Comparison of ENCODE assay signal across 20 mouse cellular contexts in the genomic region with DNA sequence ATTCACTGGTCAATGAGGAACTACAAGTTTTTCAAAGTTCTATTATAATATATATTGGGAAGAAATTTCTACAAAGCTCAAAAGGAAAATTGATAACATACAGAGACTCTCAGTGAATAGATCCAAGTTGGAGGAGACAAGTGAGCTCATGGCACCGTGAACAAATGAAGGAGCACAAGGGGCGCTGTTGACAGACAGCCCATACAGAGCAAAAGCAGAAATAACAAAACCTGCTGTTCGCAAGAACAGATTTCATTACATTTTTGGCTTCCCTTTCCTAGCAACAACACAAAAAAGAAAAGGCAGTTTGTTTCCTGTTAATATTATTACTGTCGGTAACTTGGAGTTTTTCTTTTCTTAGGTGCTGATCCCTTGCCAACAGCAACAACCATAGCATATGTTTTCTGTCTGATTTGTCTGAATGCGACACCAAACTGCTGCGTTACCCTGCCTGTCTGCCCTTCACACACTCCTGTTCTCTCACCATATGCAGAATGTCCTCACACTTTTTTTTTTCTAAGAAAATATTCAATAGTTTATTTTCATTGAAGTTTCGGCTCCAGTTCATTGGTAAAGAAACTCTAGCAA. TPM values are rescaled to one million over a fixed set of nuclear protein-coding genes. Genes with fewer than 3 reads are reported as not detected.
DNase-seq lines count a peak whose midpoint lies in the region; ATAC-seq and TF ChIP-seq lines count a peak whose summit lies in the region.
"Had no signal": no experiment of that assay in that cellular context is flagged by ENCODE, and none has a peak within 500 bp of the region (broad histone marks: within the 10 kb centered on the region; RNA-seq: fewer than 3 reads in every experiment).

No protein-coding gene starts in this region.

- H3K36me3 ChIP-seq in forebrain, embryonic 13.5 days (ENCODE audit: poor library complexity, severe bottlenecking): no peaks in the 10 kb centered on the region
- no peaks in the 10 kb centered on the region for H3K36me3 ChIP-seq in forebrain, embryonic 10.5 days (replicated peaks)
- no peaks in the 10 kb centered on the region for H3K36me3 ChIP-seq in hindbrain, embryonic 14.5 days (replicated peaks; ENCODE audit: control insufficient read depth, insufficient read depth)
- no peaks in the 10 kb centered on the region for H3K36me3 ChIP-seq in hindbrain, embryonic 13.5 days
- H3K36me3 ChIP-seq in lung, embryonic 15.5 days: no peaks in the 10 kb centered on the region
- no peaks in the 10 kb centered on the region for H3K36me3 ChIP-seq in forebrain, postnatal 0 days (ENCODE audit: insufficient read depth)
- H3K36me3 ChIP-seq: hindbrain, embryonic 15.5 days; midbrain, embryonic 10.5 days had no signal

- no peaks in the 10 kb centered on the region for H3K27me3 ChIP-seq in forebrain, embryonic 13.5 days
- H3K27me3 ChIP-seq in forebrain, embryonic 10.5 days (ENCODE audit: poor library complexity, severe bottlenecking): no peaks in the 10 kb centered on the region
- no peaks in the 10 kb centered on the region for H3K27me3 ChIP-seq in hindbrain, embryonic 14.5 days (ENCODE audit: control insufficient read depth, insufficient read depth, low read length)
- no peaks in the 10 kb centered on the region for H3K27me3 ChIP-seq in hindbrain, embryonic 13.5 days
- no peaks in the 10 kb centered on the region for H3K27me3 ChIP-seq in lung, embryonic 15.5 days
- H3K27me3 ChIP-seq in forebrain, postnatal 0 days (ENCODE audit: insufficient read depth, low read length): no peaks in the 10 kb centered on the region
- H3K27me3 ChIP-seq: CH12.LX; hindbrain, embryonic 15.5 days had no signal

- H3K27ac ChIP-seq in forebrain, embryonic 13.5 days: no peak overlapping the region
- H3K27ac ChIP-seq in forebrain, embryonic 10.5 days: no peak overlapping the region
- H3K27ac ChIP-seq in hindbrain, embryonic 14.5 days: no peak overlapping the region
- no peak overlapping the region for H3K27ac ChIP-seq in hindbrain, embryonic 13.5 days
- no peak overlapping the region for H3K27ac ChIP-seq in lung, embryonic 15.5 days
- H3K27ac ChIP-seq in forebrain, postnatal 0 days (ENCODE audit: low read depth, low read length): no peak overlapping the region
- H3K27ac ChIP-seq: heart, adult 2 months; hindbrain, embryonic 15.5 days; midbrain, embryonic 10.5 days had no signal

- H3K4me1 ChIP-seq in forebrain, embryonic 13.5 days: no peaks in the 10 kb centered on the region
- H3K4me1 ChIP-seq in forebrain, embryonic 10.5 days: no peaks in the 10 kb centered on the region
- H3K4me1 ChIP-seq in hindbrain, embryonic 14.5 days (replicated peaks; ENCODE audit: control insufficient read depth, insufficient read depth, low read length): no peaks in the 10 kb centered on the region
- H3K4me1 ChIP-seq in hindbrain, embryonic 13.5 days (replicated peaks): 0 out of 2 replicates have a peak, but pooled peaks cover 3% of the 10 kb centered on the region
- H3K4me1 ChIP-seq in lung, embryonic 15.5 days: peaks cover 27% of the 10 kb centered on the region
- H3K4me1 ChIP-seq in lung, adult 2 months (ENCODE audit: control insufficient read depth, insufficient read depth, low read length): peaks cover 2% of the 10 kb centered on the region; the same call in 1 of the 2 replicates
- no peaks in the 10 kb centered on the region for H3K4me1 ChIP-seq in forebrain, postnatal 0 days (ENCODE audit: insufficient read depth)
- H3K4me1 ChIP-seq: hindbrain, embryonic 15.5 days; midbrain, embryonic 10.5 days had no signal

- WGBS in forebrain, embryonic 13.5 days: 62% methylated on average over 7 of the region's 7 CpGs
- WGBS in forebrain, embryonic 10.5 days: 88% methylated on average over 7 of the region's 7 CpGs
- WGBS in hindbrain, embryonic 14.5 days: 44% methylated on average over 7 of the region's 7 CpGs
- 40% methylated on average over 7 of the region's 7 CpGs for WGBS in hindbrain, embryonic 13.5 days
- 42% methylated on average over 7 of the region's 7 CpGs for WGBS in lung, embryonic 15.5 days
- 55% methylated on average over 7 of the region's 7 CpGs for WGBS in lung, adult 2 months
- 22% methylated on average over 7 of the region's 7 CpGs for WGBS in forebrain, postnatal 0 days

- H3K4me3 ChIP-seq in forebrain, embryonic 13.5 days: no peak overlapping the region
- no peak overlapping the region for H3K4me3 ChIP-seq in forebrain, embryonic 10.5 days
- H3K4me3 ChIP-seq in hindbrain, embryonic 14.5 days (replicated peaks; ENCODE audit: low read length): no peak overlapping the region
- H3K4me3 ChIP-seq in hindbrain, embryonic 13.5 days: no peak overlapping the region
- no peak overlapping the region for H3K4me3 ChIP-seq in lung, embryonic 15.5 days
- H3K4me3 ChIP-seq in lung, adult 2 months (replicated peaks; ENCODE audit: extremely low read depth, low read depth, low read length): no peak overlapping the region
- no peak overlapping the region for H3K4me3 ChIP-seq in forebrain, postnatal 0 days (ENCODE audit: low read depth, low read length)
- H3K4me3 ChIP-seq: erythroblast, embryonic 14.5 days; heart, adult 2 months; hindbrain, embryonic 15.5 days; midbrain, embryonic 10.5 days had no signal

- no peaks in the 10 kb centered on the region for H3K9me3 ChIP-seq in forebrain, embryonic 13.5 days (replicated peaks)
- H3K9me3 ChIP-seq in forebrain, embryonic 10.5 days: no peaks in the 10 kb centered on the region
- H3K9me3 ChIP-seq in hindbrain, embryonic 14.5 days (ENCODE audit: control insufficient read depth, low read length): no peaks in the 10 kb centered on the region
- no peaks in the 10 kb centered on the region for H3K9me3 ChIP-seq in hindbrain, embryonic 13.5 days
- H3K9me3 ChIP-seq in lung, embryonic 15.5 days: no peaks in the 10 kb centered on the region
- H3K9me3 ChIP-seq in forebrain, postnatal 0 days (ENCODE audit: low read length): no peaks in the 10 kb centered on the region
- H3K9me3 ChIP-seq: hindbrain, embryonic 15.5 days; midbrain, embryonic 10.5 days had no signal

- TF ChIP-seq POLR2A in lung, adult 2 months (IDR thresholded peaks at IDR 0.05; ENCODE audit: borderline replicate concordance, extremely low read depth, low read depth, low read length): no peak

- no peak for TF ChIP-seq CTCF in lung, adult 2 months (IDR thresholded peaks at IDR 0.05; ENCODE audit: insufficient read depth, low read length)
- TF ChIP-seq CTCF in forebrain, postnatal 0 days (IDR thresholded peaks at IDR 0.05; ENCODE audit: low read depth): peak; percentile 34

- ATAC-seq in forebrain, embryonic 13.5 days: peak; percentile 85
- ATAC-seq in hindbrain, embryonic 14.5 days (ENCODE audit: low FRiP score): no peak
- ATAC-seq in hindbrain, embryonic 13.5 days (ENCODE audit: low FRiP score): no peak
- ATAC-seq in lung, embryonic 15.5 days (ENCODE audit: borderline replicate concordance, extremely low read depth, low FRiP score, low TSS enrichment): peak; percentile 80; the same call in 1 of the 2 replicates
- ATAC-seq in forebrain, postnatal 0 days: peak; percentile 77

- H3K4me2 ChIP-seq in forebrain, embryonic 13.5 days: no peak overlapping the region
- no peak overlapping the region for H3K4me2 ChIP-seq in hindbrain, embryonic 14.5 days (replicated peaks)
- H3K4me2 ChIP-seq in hindbrain, embryonic 13.5 days: no peak overlapping the region
- no peak overlapping the region for H3K4me2 ChIP-seq in lung, embryonic 15.5 days
- H3K4me2 ChIP-seq in forebrain, postnatal 0 days (ENCODE audit: low read depth): no peak overlapping the region
- H3K4me2 ChIP-seq: hindbrain, embryonic 15.5 days had no signal

- DNase-seq in forebrain, embryonic 10.5 days (ENCODE audit: extremely low spot score, low spot score): no peak
- DNase-seq in hindbrain, embryonic 14.5 days (ENCODE audit: low spot score): peak; percentile 38
- no peak for DNase-seq in lung, adult 2 months
- peak; percentile 31 for DNase-seq in forebrain, postnatal 0 days
- no peak for DNase-seq in retina, postnatal 1 day
- DNase-seq: adrenal gland, postnatal 25 days; cerebellum, postnatal 10 days; embryo, embryonic 11 days; heart, adult 2 months; kidney, adult 8-10 months; right cerebral cortex, adult 18-20 months; spleen, adult 18-20 months; thymus, postnatal 25 days had no signal

- H3K9ac ChIP-seq in forebrain, embryonic 13.5 days: no peak overlapping the region
- H3K9ac ChIP-seq in hindbrain, embryonic 14.5 days: no peak overlapping the region
- no peak overlapping the region for H3K9ac ChIP-seq in hindbrain, embryonic 13.5 days
- no peak overlapping the region for H3K9ac ChIP-seq in lung, embryonic 15.5 days
- no peak overlapping the region for H3K9ac ChIP-seq in forebrain, postnatal 0 days
- H3K9ac ChIP-seq: hindbrain, embryonic 15.5 days had no signal

RNA-seq across cellular contexts. Expression of gene Ghr, which starts 19.3 kb away (rescaled TPM):
- 3.9 and 4.1 TPM in 2 replicates for polyA plus RNA-seq in forebrain, embryonic 13.5 days (2015; fragmentation: Nextera tagmentation; extraction: Ambion mirVana)
- polyA plus RNA-seq in forebrain, embryonic 10.5 days (2016; fragmentation: Nextera tagmentation; extraction: Ambion mirVana): 5.7 and 6.3 TPM in 2 replicates
- polyA plus RNA-seq in hindbrain, embryonic 14.5 days (2014; fragmentation: Nextera tagmentation; extraction: Ambion mirVana): 13.4 and 14.4 TPM in 2 replicates
- polyA plus RNA-seq in hindbrain, embryonic 13.5 days (2015; fragmentation: Nextera tagmentation; extraction: Ambion mirVana): 11.0 and 11.6 TPM in 2 replicates
- 100 and 102 TPM in 2 replicates for polyA plus RNA-seq in lung, embryonic 15.5 days (2015; fragmentation: Nextera tagmentation; extraction: Ambion mirVana)
- polyA plus RNA-seq in lung, adult 2 months (2012; rRNA removed): 25.2 and 30.4 TPM in 2 replicates
- 4.6 and 8.0 TPM in 2 replicates for total RNA-seq in forebrain, postnatal 0 days (2014; rRNA removed)
- polyA plus RNA-seq in forebrain, postnatal 0 days (2015; fragmentation: Nextera tagmentation; extraction: Ambion mirVana): 4.9 and 5.7 TPM in 2 replicates
- polyA plus RNA-seq: erythroblast, embryonic 14.5 days had no signal

Comparison
In these comparisons a context has a peak if more than half of its experiments do, and no peak if none do; other contexts are left out.
1. DNase-seq: peak in hindbrain, embryonic 14.5 days (single experiment) and forebrain, postnatal 0 days (single experiment); none in forebrain, embryonic 10.5 days (single experiment), lung, adult 2 months (single experiment) and retina, postnatal 1 day (single experiment).
2. ATAC-seq: peak in forebrain, embryonic 13.5 days (single experiment), lung, embryonic 15.5 days (single experiment) and forebrain, postnatal 0 days (single experiment); none in hindbrain, embryonic 14.5 days (single experiment) and hindbrain, embryonic 13.5 days (single experiment).